8 mouse cellular contexts compared by ENCODE assay signal in the genomic region with DNA sequence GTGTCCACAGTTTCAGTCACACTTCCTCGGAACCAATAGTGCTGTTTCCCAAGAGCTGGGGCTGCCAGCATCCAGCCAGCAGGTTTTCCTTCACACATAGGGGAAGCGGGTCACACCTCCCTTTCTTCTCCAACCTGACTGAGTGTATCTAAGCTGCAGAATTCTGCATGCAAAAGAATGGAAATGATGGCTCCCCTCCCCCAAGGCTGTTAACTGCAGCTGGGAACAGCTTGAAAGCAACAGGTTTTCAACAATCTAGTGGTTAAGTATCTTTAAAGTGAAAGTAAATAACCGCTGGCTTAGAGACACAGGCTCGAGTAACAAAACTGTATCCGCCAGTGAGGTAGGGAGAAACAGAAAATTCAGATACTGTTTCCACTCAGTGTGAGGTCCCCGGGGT. TPM values are rescaled to one million over a fixed set of nuclear protein-coding genes. Genes with fewer than 3 reads are reported as not detected.
DNase-seq lines count a peak whose midpoint lies in the region; ATAC-seq and TF ChIP-seq lines count a peak whose summit lies in the region.

No protein-coding gene starts in this region.

- no peaks in the 10 kb centered on the region for H3K36me3 ChIP-seq in kidney, postnatal 0 days (ENCODE audit: insufficient read depth, low read length)

- DNase-seq in adrenal gland, adult 2 months = peak; percentile 17
- DNase-seq in adrenal gland, postnatal 25 days = no peak
- peak; percentile 37 to 45 for DNase-seq in B cell, adult 2 months
- peak; percentile 35 for DNase-seq in heart, adult 8-10 months (ENCODE audit: low spot score)
- DNase-seq in kidney, postnatal 0 days (ENCODE audit: low spot score) = peak; percentile 82
- DNase-seq in gastrocnemius, postnatal 14 days = no peak
- no peak for DNase-seq in cerebellum, postnatal 4 days (ENCODE audit: low spot score in 2 of 2)

- peak overlapping the region; percentile 47; the same call in 1 of the 2 replicates for H3K9ac ChIP-seq in kidney, postnatal 0 days (ENCODE audit: low read depth, low read length)

- 0 out of 2 replicates have a peak, but pooled peaks cover 6% of the 10 kb centered on the region for H3K4me1 ChIP-seq in kidney, postnatal 0 days (replicated peaks; ENCODE audit: insufficient read depth, low read length)

- no peak for TF ChIP-seq CTCF in kidney, postnatal 0 days (IDR thresholded peaks at IDR 0.05; ENCODE audit: low read depth)

- WGBS in kidney, postnatal 0 days = 11% methylated on average over 6 of the region's 6 CpGs

- peak overlapping the region; percentile 57; the same call in 1 of the 2 replicates for H3K27ac ChIP-seq in kidney, postnatal 0 days

- ATAC-seq in kidney, postnatal 0 days (replicated peaks; ENCODE audit: low FRiP score, low read depth) = no peak
- peak; percentile 44; the same call in 1 of the 2 replicates for ATAC-seq in megakaryocyte-erythroid progenitor cell, adult 5-6 weeks (replicated peaks; ENCODE audit: low FRiP score, low TSS enrichment, poor library complexity, severe bottlenecking)

- H3K4me2 ChIP-seq in kidney, postnatal 0 days (ENCODE audit: low read length) = peak overlapping the region; percentile 61

- intact Hi-C loops in gastrocnemius, postnatal 14 days (cut with DNase I; ENCODE audit: low total_unique reads) = no loop called here

- H3K4me3 ChIP-seq in kidney, postnatal 0 days (replicated peaks; ENCODE audit: low read depth, low read length) = peak overlapping the region; percentile 34

- no peaks in the 10 kb centered on the region for H3K27me3 ChIP-seq in kidney, postnatal 0 days (ENCODE audit: insufficient read depth, low read length)

- H3K9me3 ChIP-seq in kidney, postnatal 0 days (replicated peaks; ENCODE audit: low read length) = no peaks in the 10 kb centered on the region

RNA-seq across cellular contexts. Expression of gene Bcl7a, which starts 25.6 kb away (rescaled TPM):
- 10 to 100 TPM in 1 of 2 experiments, 1 to 10 TPM in 1; 6.1 to 11.2 TPM for total RNA-seq in adrenal gland, adult 2 months (2021)
- 5.2 and 6.1 TPM in 2 replicates for polyA plus RNA-seq in adrenal gland, adult 2 months (2012; rRNA removed)
- 13.7 and 15.4 TPM in 2 replicates for total RNA-seq in adrenal gland, postnatal 25 days (2021)
- 10 to 100 TPM in 1 of 4 experiments, 1 to 10 TPM in 3; 8.7 to 12.5 (median 9.4) TPM for total RNA-seq in heart, adult 8-10 months (2022)
- 27.4 and 29.9 TPM in 2 replicates for polyA plus RNA-seq in kidney, postnatal 0 days (2015; fragmentation: Nextera tagmentation; extraction: Ambion mirVana)
- total RNA-seq in megakaryocyte-erythroid progenitor cell, adult 5-6 weeks (2014; fragmentation: Nextera tagmentation) = 34.6 and 46.7 TPM in 2 replicates
- 18.7 and 26.4 TPM in 2 replicates for total RNA-seq in megakaryocyte-erythroid progenitor cell, adult 5-6 weeks (2017)
- total RNA-seq in gastrocnemius, postnatal 14 days (2021) = 10 to 100 TPM; 12.7 to 14.6 TPM

Comparison
In these comparisons a context has a peak if more than half of its experiments do, and no peak if none do; other contexts are left out.
1. DNase-seq: peak in adrenal gland, adult 2 months (single experiment), B cell, adult 2 months (2 of 2), heart, adult 8-10 months (single experiment) and kidney, postnatal 0 days (single experiment); none in adrenal gland, postnatal 25 days (single experiment), gastrocnemius, postnatal 14 days (single experiment) and cerebellum, postnatal 4 days (0 of 2).